Mouse (Mus musculus) kidney, adult 11 months (tissue): ENCODE results near the gene Tapbpl.

Experiments
- DNase-seq: peaks from one replicate; pipeline ENCODE4 v3.0.0; 2022

The Tapbpl gene

GRCm38 (mm10) chr6:125195541-125196075 lies 36.1 kb downstream of the Tapbpl start:
- no peak for DNase-seq

- DNase-seq, result no peak
Observed at GRCm38 (mm10) chr6:125193390-125193789, 38.3 kb downstream of the Tapbpl start.

GRCm38 (mm10) chr6:125192841-125193240 lies 38.8 kb downstream of the Tapbpl start:
- no peak for DNase-seq

GRCm38 (mm10) chr6:125192016-125192714 lies 39.5 kb downstream of the Tapbpl start:
- peak; percentile 93 for DNase-seq

- DNase-seq, result peak; percentile 96
Observed at GRCm38 (mm10) chr6:125191332-125192015, 40.2 kb downstream of the Tapbpl start, which contains the start of the genes Ncapd2 and Mrpl51. Gene Ncapd2 (minus strand): TSS chr6:125191701. Gene Mrpl51 (plus strand): TSS chr6:125191801.

- no peak for DNase-seq
Observed at GRCm38 (mm10) chr6:125190816-125191215, 40.8 kb downstream of the Tapbpl start.

- no peak for DNase-seq
Observed at GRCm38 (mm10) chr6:125186203-125186602, 45.5 kb downstream of the Tapbpl start.

- no peak for DNase-seq
Observed at GRCm38 (mm10) chr6:125182133-125182532, 49.5 kb downstream of the Tapbpl start.

- no peak for DNase-seq
Observed at GRCm38 (mm10) chr6:125179601-125180000, 52.1 kb downstream of the Tapbpl start.

- no peak for DNase-seq
Observed at GRCm38 (mm10) chr6:125175469-125175868, 56.2 kb downstream of the Tapbpl start.
